Mouse (Mus musculus): ENCODE data around the gene Slc5a5. TPM values are rescaled to one million over a fixed set of nuclear protein-coding genes. Genes with fewer than 3 reads are reported as not detected.

The Slc5a5 gene
- polyA plus RNA-seq, 1 experiment from 2014 or later: 0.71 TPM

- no peaks in the 10 kb centered on the region for H3K9me3 ChIP-seq (ENCODE audit: control insufficient read depth, low read length)
- 95% methylated on average over 4 of the region's 4 CpGs for WGBS
- H3K4me2 ChIP-seq (replicated peaks; ENCODE audit: low read depth, low read length): no peak overlapping the region
- no peaks in the 10 kb centered on the region for H3K27me3 ChIP-seq (ENCODE audit: control insufficient read depth, insufficient read depth, low read length)
- no peak overlapping the region for H3K4me3 ChIP-seq (ENCODE audit: low read depth, low read length)
- H3K4me1 ChIP-seq (replicated peaks; ENCODE audit: control insufficient read depth, insufficient read depth, low read length): no peaks in the 10 kb centered on the region
- no peak overlapping the region for H3K9ac ChIP-seq (ENCODE audit: low read depth, low read length)
- ATAC-seq (ENCODE audit: low FRiP score): no peak
- no peak overlapping the region for H3K27ac ChIP-seq (ENCODE audit: low read depth, low read length)
- no peaks in the 10 kb centered on the region for H3K36me3 ChIP-seq (ENCODE audit: control insufficient read depth, insufficient read depth, low read length)
- no peak for DNase-seq (ENCODE audit: low spot score)
These were observed 33.2 kb upstream of the Slc5a5 start for GRCm38 (mm10) chr8:70925754-70926153.

DNA sequence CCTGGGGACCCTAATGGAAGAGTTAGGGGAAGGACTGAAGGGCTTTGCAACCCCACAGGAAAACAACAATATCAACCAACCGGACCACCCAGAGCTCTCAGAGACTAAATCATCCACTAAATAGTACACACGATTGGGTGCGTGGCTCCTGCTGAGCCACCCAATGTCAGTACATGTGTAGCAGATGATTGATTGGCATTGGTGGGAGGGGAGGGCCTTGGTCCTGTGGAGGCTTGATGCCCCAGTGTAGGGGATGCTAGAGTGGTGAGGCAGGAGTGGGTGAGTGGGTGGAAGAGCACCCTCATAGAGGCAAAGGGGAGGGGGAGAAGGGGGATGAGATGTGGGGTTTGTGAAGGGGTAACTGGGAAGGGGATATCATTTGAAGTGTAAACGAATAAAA is 31.6 kb upstream of the Slc5a5 start:
- Histone ChIP-seq H3K4me3 (ENCODE audit: low read depth, low read length) (no peak overlapping the region), H3K9ac (ENCODE audit: low read depth, low read length) (no peak overlapping the region), H3K4me1 (replicated peaks; ENCODE audit: control insufficient read depth, insufficient read depth, low read length) (no peaks in the 10 kb centered on the region), H3K9me3 (ENCODE audit: control insufficient read depth, low read length) (no peaks in the 10 kb centered on the region), H3K27ac (ENCODE audit: low read depth, low read length) (no peak overlapping the region), H3K36me3 (ENCODE audit: control insufficient read depth, insufficient read depth, low read length) (no peaks in the 10 kb centered on the region), H3K4me2 (replicated peaks; ENCODE audit: low read depth, low read length) (no peak overlapping the region), H3K27me3 (ENCODE audit: control insufficient read depth, insufficient read depth, low read length) (no peaks in the 10 kb centered on the region)
- 91% methylated on average over 4 of the region's 4 CpGs for WGBS
- ATAC-seq (ENCODE audit: low FRiP score): no peak
- DNase-seq (ENCODE audit: low spot score): no peak

DNA sequence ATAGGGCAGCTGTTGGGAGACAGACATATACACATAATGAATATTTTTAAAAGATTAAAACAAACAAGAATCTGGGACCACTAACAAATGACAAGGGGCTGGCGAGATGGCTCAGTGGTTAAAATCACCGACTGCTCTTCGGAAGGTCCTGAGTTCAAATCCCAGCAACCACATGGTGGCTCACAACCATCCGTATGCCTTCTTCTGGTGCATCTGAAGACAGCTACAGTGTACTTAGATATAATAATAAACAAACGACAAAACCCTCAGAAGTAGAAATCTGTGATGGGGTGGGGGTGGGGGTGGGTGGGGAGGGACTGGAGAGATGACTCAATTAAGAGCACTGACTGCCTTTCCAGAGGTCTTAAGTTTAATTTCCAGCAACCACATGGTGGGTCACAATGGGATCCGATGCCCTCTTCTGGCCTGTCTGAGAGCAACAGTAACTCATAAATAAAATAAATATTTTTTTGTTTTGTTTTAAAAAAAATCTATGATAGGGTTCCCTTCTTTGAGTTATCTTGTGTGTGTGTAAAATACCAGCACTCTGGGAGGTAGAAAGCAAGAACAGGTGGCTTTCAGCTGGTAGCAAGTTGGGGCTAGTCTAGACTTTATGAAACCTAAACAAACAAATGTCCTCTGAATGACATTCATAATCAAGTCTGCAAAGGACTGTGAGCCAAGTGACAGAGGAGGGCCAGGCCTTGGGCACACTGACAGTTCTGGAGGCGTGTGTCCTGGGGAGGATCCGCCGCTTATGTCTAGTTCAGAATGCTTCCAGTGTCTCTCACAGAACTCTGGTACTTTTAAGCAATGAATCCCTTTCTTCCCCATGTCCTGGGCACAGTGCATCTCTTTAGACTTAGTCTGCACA is 27.7 kb upstream of the Slc5a5 start:
- 92% methylated on average over 9 of the region's 9 CpGs for WGBS

DNA sequence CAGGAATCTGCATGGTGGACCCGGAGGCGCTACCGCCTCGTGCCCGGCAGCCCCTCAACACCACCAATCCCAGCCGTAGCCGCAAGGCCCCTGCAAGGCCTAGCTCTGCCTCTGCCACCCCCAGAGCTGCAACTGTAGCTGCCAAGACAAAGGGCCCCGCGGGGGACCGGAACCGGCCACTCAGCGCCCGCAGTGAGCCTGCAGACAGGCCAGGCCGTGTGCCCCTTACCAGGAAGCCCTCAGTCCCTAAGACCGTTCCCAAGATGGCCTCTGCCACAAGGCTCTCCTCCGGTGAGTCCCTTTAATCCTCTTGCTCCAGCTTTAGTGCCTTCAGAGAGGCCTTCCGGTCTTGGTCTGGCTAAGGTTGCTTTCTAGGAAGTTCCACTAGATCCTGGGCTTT is 22.1 kb upstream of the Slc5a5 start:
- Histone ChIP-seq H3K4me1 (replicated peaks; ENCODE audit: control insufficient read depth, insufficient read depth, low read length) (no peaks in the 10 kb centered on the region), H3K4me2 (replicated peaks; ENCODE audit: low read depth, low read length) (no peak overlapping the region), H3K27ac (ENCODE audit: low read depth, low read length) (no peak overlapping the region), H3K4me3 (ENCODE audit: low read depth, low read length) (no peak overlapping the region), H3K9ac (ENCODE audit: low read depth, low read length) (no peak overlapping the region), H3K27me3 (ENCODE audit: control insufficient read depth, insufficient read depth, low read length) (no peaks in the 10 kb centered on the region), H3K36me3 (ENCODE audit: control insufficient read depth, insufficient read depth, low read length) (peaks cover 28% of the 10 kb centered on the region), H3K9me3 (ENCODE audit: control insufficient read depth, low read length) (no peaks in the 10 kb centered on the region)
- 92% methylated on average over 17 of the region's 17 CpGs for WGBS
- DNase-seq (ENCODE audit: low spot score): no peak
- no peak for ATAC-seq (ENCODE audit: low FRiP score)

More for the DNA sequence above, 27.7 kb upstream of the Slc5a5 start:
- no peak for ATAC-seq (ENCODE audit: low FRiP score)
- Histone ChIP-seq H3K4me2 (replicated peaks; ENCODE audit: low read depth, low read length) (no peak overlapping the region), H3K27me3 (ENCODE audit: control insufficient read depth, insufficient read depth, low read length) (no peaks in the 10 kb centered on the region), H3K4me1 (replicated peaks; ENCODE audit: control insufficient read depth, insufficient read depth, low read length) (no peaks in the 10 kb centered on the region), H3K9me3 (ENCODE audit: control insufficient read depth, low read length) (no peaks in the 10 kb centered on the region), H3K9ac (ENCODE audit: low read depth, low read length) (no peak overlapping the region), H3K4me3 (ENCODE audit: low read depth, low read length) (no peak overlapping the region), H3K27ac (ENCODE audit: low read depth, low read length) (no peak overlapping the region), H3K36me3 (ENCODE audit: control insufficient read depth, insufficient read depth, low read length) (peaks cover 8% of the 10 kb centered on the region; the same call in 1 of the 2 replicates)
- DNase-seq (ENCODE audit: low spot score): no peak

DNA sequence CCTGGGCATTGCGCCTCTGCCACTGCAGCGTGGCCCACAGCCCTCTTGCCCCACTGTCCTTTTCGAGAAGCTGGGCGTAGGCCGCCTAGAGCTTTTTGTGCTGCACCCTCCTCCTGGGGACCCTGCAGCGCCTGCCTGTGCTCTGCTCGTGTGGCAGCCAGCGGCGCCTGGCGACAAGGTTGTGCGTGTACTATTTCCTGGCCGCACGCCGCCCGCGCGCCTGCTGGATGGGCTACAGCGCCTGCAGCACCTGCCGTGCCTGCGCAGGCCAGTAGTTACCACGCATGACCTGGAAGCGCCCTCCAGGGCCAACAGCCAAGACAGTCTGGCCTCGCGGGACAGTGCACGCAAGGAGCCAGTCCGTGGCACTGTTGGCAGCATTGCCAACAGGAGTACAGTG is 21.0 kb upstream of the Slc5a5 start:
- Histone ChIP-seq H3K4me1 (replicated peaks; ENCODE audit: control insufficient read depth, insufficient read depth, low read length) (no peaks in the 10 kb centered on the region), H3K36me3 (ENCODE audit: control insufficient read depth, insufficient read depth, low read length) (peaks cover 28% of the 10 kb centered on the region), H3K4me2 (replicated peaks; ENCODE audit: low read depth, low read length) (no peak overlapping the region), H3K27me3 (ENCODE audit: control insufficient read depth, insufficient read depth, low read length) (no peaks in the 10 kb centered on the region), H3K27ac (ENCODE audit: low read depth, low read length) (no peak overlapping the region), H3K9me3 (ENCODE audit: control insufficient read depth, low read length) (no peaks in the 10 kb centered on the region), H3K9ac (ENCODE audit: low read depth, low read length) (no peak overlapping the region), H3K4me3 (ENCODE audit: low read depth, low read length) (no peak overlapping the region)
- DNase-seq (ENCODE audit: low spot score) (no peak), ATAC-seq (ENCODE audit: low FRiP score) (no peak)
- WGBS: 97% methylated on average over 23 of the region's 26 CpGs

GRCm38 (mm10) chr8:70912955-70913354 is 20.4 kb upstream of the Slc5a5 start:
- no peak overlapping the region for H3K4me2 ChIP-seq (replicated peaks; ENCODE audit: low read depth, low read length)
- no peaks in the 10 kb centered on the region for H3K27me3 ChIP-seq (ENCODE audit: control insufficient read depth, insufficient read depth, low read length)
- H3K36me3 ChIP-seq (ENCODE audit: control insufficient read depth, insufficient read depth, low read length): peaks cover 28% of the 10 kb centered on the region
- H3K27ac ChIP-seq (ENCODE audit: low read depth, low read length): no peak overlapping the region
- no peak for DNase-seq (ENCODE audit: low spot score)
- no peaks in the 10 kb centered on the region for H3K4me1 ChIP-seq (replicated peaks; ENCODE audit: control insufficient read depth, insufficient read depth, low read length)
- H3K9ac ChIP-seq (ENCODE audit: low read depth, low read length): no peak overlapping the region
- no peak overlapping the region for H3K4me3 ChIP-seq (ENCODE audit: low read depth, low read length)
- no peaks in the 10 kb centered on the region for H3K9me3 ChIP-seq (ENCODE audit: control insufficient read depth, low read length)
- no peak for ATAC-seq (ENCODE audit: low FRiP score)
- WGBS: 95% methylated on average over 30 of the region's 30 CpGs

DNA sequence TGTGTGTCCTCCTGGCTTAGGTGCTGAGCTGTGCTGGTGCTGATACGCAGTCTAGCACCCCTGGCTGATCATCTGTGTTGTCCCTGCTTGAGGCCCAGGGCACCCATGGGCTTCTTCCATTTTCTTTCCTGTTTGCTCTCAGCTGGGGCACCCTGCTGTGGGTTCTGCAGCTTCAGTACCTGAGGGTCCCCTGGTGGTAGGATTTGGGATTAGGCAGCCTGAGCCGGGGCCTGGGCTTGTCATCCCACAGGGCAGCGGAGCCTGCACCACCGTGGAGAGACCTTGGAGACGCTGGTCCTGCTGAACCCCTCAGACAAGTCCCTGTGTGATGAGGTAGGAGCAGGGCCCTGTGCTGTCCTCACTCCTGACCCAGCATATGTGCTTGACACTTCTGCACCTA is 19.0 kb upstream of the Slc5a5 start:
- Histone ChIP-seq H3K4me3 (ENCODE audit: low read depth, low read length) (no peak overlapping the region), H3K4me2 (replicated peaks; ENCODE audit: low read depth, low read length) (no peak overlapping the region), H3K27ac (ENCODE audit: low read depth, low read length) (no peak overlapping the region), H3K36me3 (ENCODE audit: control insufficient read depth, insufficient read depth, low read length) (peaks cover 24% of the 10 kb centered on the region), H3K9ac (ENCODE audit: low read depth, low read length) (no peak overlapping the region), H3K9me3 (ENCODE audit: control insufficient read depth, low read length) (no peaks in the 10 kb centered on the region), H3K27me3 (ENCODE audit: control insufficient read depth, insufficient read depth, low read length) (no peaks in the 10 kb centered on the region), H3K4me1 (replicated peaks; ENCODE audit: control insufficient read depth, insufficient read depth, low read length) (peaks cover 3% of the 10 kb centered on the region)
- ATAC-seq (ENCODE audit: low FRiP score) (no peak), DNase-seq (ENCODE audit: low spot score) (no peak)
- 79% methylated on average over 5 of the region's 5 CpGs for WGBS

DNA sequence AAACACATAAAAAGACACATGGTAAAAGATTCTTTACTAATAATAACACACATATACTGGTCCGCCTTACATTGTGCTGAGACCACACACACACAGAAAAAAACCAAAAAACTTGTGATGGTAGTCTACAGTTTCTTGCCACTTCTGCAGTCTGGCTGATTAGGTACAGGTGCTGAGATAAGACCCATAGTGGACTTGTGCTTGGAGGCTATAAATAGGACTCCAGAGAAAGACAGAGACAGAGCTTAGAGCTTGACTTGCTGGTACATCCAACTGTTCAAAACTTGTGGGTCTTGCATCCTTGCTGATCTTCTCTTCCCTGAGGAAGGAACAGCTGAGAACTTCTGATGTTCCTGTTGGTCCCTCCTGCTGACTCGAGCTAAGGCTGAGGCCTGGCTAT is 15.0 kb upstream of the Slc5a5 start:
- Histone ChIP-seq H3K9ac (ENCODE audit: low read depth, low read length) (no peak overlapping the region), H3K4me2 (replicated peaks; ENCODE audit: low read depth, low read length) (no peak overlapping the region), H3K36me3 (ENCODE audit: control insufficient read depth, insufficient read depth, low read length) (peaks cover 6% of the 10 kb centered on the region; the same call in 1 of the 2 replicates), H3K27me3 (ENCODE audit: control insufficient read depth, insufficient read depth, low read length) (no peaks in the 10 kb centered on the region), H3K9me3 (ENCODE audit: control insufficient read depth, low read length) (no peaks in the 10 kb centered on the region), H3K27ac (ENCODE audit: low read depth, low read length) (no peak overlapping the region), H3K4me1 (replicated peaks; ENCODE audit: control insufficient read depth, insufficient read depth, low read length) (peaks cover 3% of the 10 kb centered on the region), H3K4me3 (ENCODE audit: low read depth, low read length) (no peak overlapping the region)
- WGBS: 87% methylated on average over 2 of the region's 2 CpGs
- DNase-seq (ENCODE audit: low spot score): no peak
- no peak for ATAC-seq (ENCODE audit: low FRiP score)
